Mouse (Mus musculus) cerebellum, postnatal 25 days (tissue): ENCODE results near the gene Ankib1.
"Not testable (repeated sequence)": the region's sequence is repeated elsewhere in the genome, so short reads cannot be mapped to it uniquely, and the experiment has no call there.

Source experiments
- DNase-seq, 2 experiments: peaks; one replicate each; pipeline ENCODE4 v3.0.0; 2021; ENCODE audit warnings: mixed read lengths in 2 of 2

The Ankib1 gene

GRCm38 (mm10) chr5:3802433-3803291, at the start of gene Ankib1, which contains the start of gene Krit1:
TSS of gene Ankib1 (minus strand) at chr5:3802925.
TSS of gene Krit1 (plus strand) at chr5:3803184.
- peak; percentile 93 to 95 for DNase-seq

GRCm38 (mm10) chr5:3845026-3845425, 42.3 kb upstream of the Ankib1 start, which contains the start of gene Lrrd1:
TSS of gene Lrrd1 (plus strand) at chr5:3845173.
- peak in 1 of 2 experiments; percentile 10 for DNase-seq

GRCm38 (mm10) chr5:3834107-3834506, 31.4 kb upstream of the Ankib1 start:
- DNase-seq: no peak

- DNase-seq: no peak
These were observed 5.7 kb upstream of the Ankib1 start for GRCm38 (mm10) chr5:3808472-3808871.

GRCm38 (mm10) chr5:3803292-3804165, 804 bp upstream of the Ankib1 start:
- no peak for DNase-seq

GRCm38 (mm10) chr5:3801672-3802432, 873 bp downstream of the Ankib1 start:
- no peak for DNase-seq

GRCm38 (mm10) chr5:3800881-3801280, 1.8 kb downstream of the Ankib1 start:
- DNase-seq: no peak

- no peak for DNase-seq
These were observed 2.7 kb downstream of the Ankib1 start for GRCm38 (mm10) chr5:3800041-3800440.

- not testable (repeated sequence) for DNase-seq
These were observed 4.1 kb downstream of the Ankib1 start for GRCm38 (mm10) chr5:3798656-3799055.

GRCm38 (mm10) chr5:3797101-3797500, 5.6 kb downstream of the Ankib1 start:
- not testable (repeated sequence) for DNase-seq

GRCm38 (mm10) chr5:3791048-3791447, 11.7 kb downstream of the Ankib1 start:
- no peak for DNase-seq

- no peak for DNase-seq
These were observed 15.2 kb downstream of the Ankib1 start for GRCm38 (mm10) chr5:3787548-3787947.

GRCm38 (mm10) chr5:3784751-3785496, 17.8 kb downstream of the Ankib1 start:
- DNase-seq: no peak

GRCm38 (mm10) chr5:3783947-3784681, 18.6 kb downstream of the Ankib1 start:
- no peak for DNase-seq

- DNase-seq: peak in 1 of 2 experiments; percentile 20
These were observed 20.1 kb downstream of the Ankib1 start for GRCm38 (mm10) chr5:3782670-3783069.

- no peak for DNase-seq
These were observed 30.7 kb downstream of the Ankib1 start for GRCm38 (mm10) chr5:3772017-3772416.

GRCm38 (mm10) chr5:3771512-3771911, 31.2 kb downstream of the Ankib1 start:
- DNase-seq: no peak

- DNase-seq: not testable (repeated sequence)
These were observed 52.2 kb downstream of the Ankib1 start for GRCm38 (mm10) chr5:3750536-3750935.

- DNase-seq: peak; percentile 42 to 52
These were observed 69.9 kb downstream of the Ankib1 start for GRCm38 (mm10) chr5:3732846-3733245.

GRCm38 (mm10) chr5:3728820-3729219, 73.9 kb downstream of the Ankib1 start:
- DNase-seq: peak in 1 of 2 experiments; percentile 11

- DNase-seq: no peak
These were observed 77.2 kb downstream of the Ankib1 start for GRCm38 (mm10) chr5:3725491-3725890.
